Mouse (Mus musculus): ENCODE measurements around the gene Mettl5. TPM values are rescaled to one million over a fixed set of nuclear protein-coding genes. Genes with fewer than 3 reads are reported as not detected.

The Mettl5 gene
- polyA plus RNA-seq, 1 experiment: 17.3 TPM

Other genes starting within 250 kb of the Mettl5 start
- 32.7 and 38.5 TPM in 2 replicates for gene Bbs5, start 238.4 kb downstream of the Mettl5 start, polyA plus RNA-seq (2012; rRNA removed)
- gene Klhl41, start 215.5 kb downstream of the Mettl5 start, polyA plus RNA-seq (2012; rRNA removed): 0.34 and 0.42 TPM in 2 replicates
- gene Fastkd1, start 172.1 kb downstream of the Mettl5 start, polyA plus RNA-seq (2012; rRNA removed): 14.7 and 15.1 TPM in 2 replicates
- gene Ppig, start 163.1 kb downstream of the Mettl5 start, polyA plus RNA-seq (2012; rRNA removed): 25.0 and 27.3 TPM in 2 replicates
- 3.8 and 4.4 TPM in 2 replicates for gene Ccdc173, start 96.0 kb downstream of the Mettl5 start, polyA plus RNA-seq (2012; rRNA removed)
- 23.1 and 36.9 TPM in 2 replicates for gene Phospho2, start 96.0 kb downstream of the Mettl5 start, polyA plus RNA-seq (2012; rRNA removed)
- 36.7 and 39.9 TPM in 2 replicates for gene Klhl23, start 63.7 kb downstream of the Mettl5 start, polyA plus RNA-seq (2012; rRNA removed)
- 113 and 130 TPM in 2 replicates for gene Ssb, start 24.1 kb downstream of the Mettl5 start, polyA plus RNA-seq (2012; rRNA removed)
- 82.7 and 105 TPM in 2 replicates for gene Ubr3, start 11.6 kb upstream of the Mettl5 start, polyA plus RNA-seq (2012; rRNA removed)
- gene Myo3b, start 153.5 kb upstream of the Mettl5 start, polyA plus RNA-seq (2012; rRNA removed): 0.96 and 0.99 TPM in 2 replicates

Measured in frontal cortex, adult 2 months (tissue).